Mouse (Mus musculus): ENCODE data around the gene Man1c1. TPM values are rescaled to one million over a fixed set of nuclear protein-coding genes. Genes with fewer than 3 reads are reported as not detected.

Gene Man1c1
- polyA plus RNA-seq, 1 experiment, result 6.9 TPM

DNA sequence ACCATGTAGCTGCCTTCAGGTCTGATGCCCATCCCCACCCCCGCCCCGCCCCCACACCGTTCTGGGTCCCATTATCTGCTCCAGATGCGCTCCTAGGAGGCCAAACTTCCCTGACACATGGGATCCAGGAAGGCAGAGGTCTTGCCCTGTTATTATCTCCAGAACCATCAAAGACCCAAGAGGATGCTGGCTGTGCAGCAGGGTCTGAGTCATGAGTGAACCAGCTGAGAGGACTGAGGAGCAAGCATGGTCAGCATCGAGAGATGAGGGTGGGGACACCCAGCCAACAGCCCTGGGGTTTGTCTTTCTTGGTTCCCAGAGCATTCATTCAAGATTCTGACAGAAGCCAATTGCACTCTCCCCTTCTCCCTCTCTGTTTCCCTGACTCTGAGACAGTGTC, 100.5 kb downstream of the Man1c1 start:
- Histone ChIP-seq H3K27me3 (ENCODE audit: control insufficient read depth, insufficient read depth, low read length) (no peaks in the 10 kb centered on the region), H3K4me3 (ENCODE audit: extremely low read depth, insufficient read depth, insufficient read length) (no peak overlapping the region), H3K4me1 (ENCODE audit: control insufficient read depth, insufficient read depth, insufficient read length) (peaks cover 17% of the 10 kb centered on the region; the same call in 1 of the 2 replicates), H3K27ac (ENCODE audit: insufficient read depth, low read length) (no peak overlapping the region), H3K36me3 (ENCODE audit: control insufficient read depth, insufficient read depth, low read length) (no peaks in the 10 kb centered on the region)
- TF ChIP-seq POLR2A (IDR thresholded peaks at IDR 0.05; ENCODE audit: low read depth, low read length), result no peak
- no peak for TF ChIP-seq CTCF (IDR thresholded peaks at IDR 0.05; ENCODE audit: extremely low read depth, insufficient read depth, insufficient read length, insufficient replicate concordance)
- DNase-seq (ENCODE audit: low read depth in 1 of 2, low spot score in 2 of 2), result no peak
- WGBS, result 78% methylated on average over 5 of the region's 5 CpGs

DNA sequence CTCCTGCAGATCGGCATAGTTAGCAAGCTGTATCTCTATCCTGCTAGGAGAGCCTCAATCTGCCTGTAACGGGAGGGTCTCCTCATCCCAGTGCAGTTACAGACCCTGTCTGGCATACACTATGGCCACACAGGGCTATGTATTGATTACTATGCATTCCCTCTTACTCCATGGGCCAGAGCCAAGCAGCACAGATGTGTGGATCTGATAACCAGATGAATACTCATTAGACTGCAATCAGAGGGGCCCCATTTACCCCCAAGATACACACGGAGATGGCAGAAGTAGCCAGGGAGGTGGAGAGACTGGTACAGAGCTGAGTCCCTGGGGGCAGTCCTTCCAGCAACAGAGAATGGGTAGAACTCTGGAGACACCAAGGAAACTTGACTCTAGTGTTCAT, 101.5 kb downstream of the Man1c1 start:
- H3K36me3 ChIP-seq (ENCODE audit: control insufficient read depth, insufficient read depth, low read length), result no peaks in the 10 kb centered on the region
- 51% methylated on average over 3 of the region's 3 CpGs for WGBS
- H3K27me3 ChIP-seq (ENCODE audit: control insufficient read depth, insufficient read depth, low read length), result no peaks in the 10 kb centered on the region
- no peak for TF ChIP-seq POLR2A (IDR thresholded peaks at IDR 0.05; ENCODE audit: low read depth, low read length)
- TF ChIP-seq CTCF (IDR thresholded peaks at IDR 0.05; ENCODE audit: extremely low read depth, insufficient read depth, insufficient read length, insufficient replicate concordance), result no peak
- H3K27ac ChIP-seq (ENCODE audit: insufficient read depth, low read length), result no peak overlapping the region
- DNase-seq (ENCODE audit: low read depth in 1 of 2, low spot score in 2 of 2), result no peak
- no peak overlapping the region for H3K4me3 ChIP-seq (ENCODE audit: extremely low read depth, insufficient read depth, insufficient read length)
- peaks cover 17% of the 10 kb centered on the region; the same call in 1 of the 2 replicates for H3K4me1 ChIP-seq (ENCODE audit: control insufficient read depth, insufficient read depth, insufficient read length)

DNA sequence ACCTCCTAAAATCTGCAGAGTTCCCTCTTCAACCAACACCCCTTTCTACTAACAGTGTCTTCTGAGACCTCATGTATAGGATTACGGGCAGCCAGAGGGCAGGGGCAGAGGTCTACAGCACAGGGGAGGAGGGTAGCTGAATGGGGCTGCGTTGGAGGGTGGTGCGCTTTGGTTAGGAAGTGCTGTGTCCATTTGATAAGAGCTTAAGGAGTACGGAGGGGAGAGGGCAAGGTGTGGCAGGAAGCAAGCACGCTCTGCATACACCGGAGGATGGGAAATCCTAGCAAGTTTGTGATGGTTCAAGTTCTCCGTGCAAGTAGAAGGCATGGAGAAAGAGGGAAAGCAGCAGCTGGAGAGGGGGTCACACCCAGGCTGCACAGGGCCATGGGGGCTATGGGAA, 102.1 kb downstream of the Man1c1 start:
- H3K4me3 ChIP-seq (ENCODE audit: extremely low read depth, insufficient read depth, insufficient read length), result no peak overlapping the region
- 23% methylated on average over 7 of the region's 7 CpGs for WGBS
- TF ChIP-seq CTCF (IDR thresholded peaks at IDR 0.05; ENCODE audit: extremely low read depth, insufficient read depth, insufficient read length, insufficient replicate concordance) (no peak), POLR2A (IDR thresholded peaks at IDR 0.05; ENCODE audit: low read depth, low read length) (no peak)
- no peaks in the 10 kb centered on the region for H3K27me3 ChIP-seq (ENCODE audit: control insufficient read depth, insufficient read depth, low read length)
- DNase-seq (ENCODE audit: low read depth in 1 of 2, low spot score in 2 of 2), result no peak
- peaks cover 17% of the 10 kb centered on the region; the same call in 1 of the 2 replicates for H3K4me1 ChIP-seq (ENCODE audit: control insufficient read depth, insufficient read depth, insufficient read length)
- no peaks in the 10 kb centered on the region for H3K36me3 ChIP-seq (ENCODE audit: control insufficient read depth, insufficient read depth, low read length)
- H3K27ac ChIP-seq (ENCODE audit: insufficient read depth, low read length), result peak overlapping the region; percentile 34; the same call in 1 of the 2 replicates

DNA sequence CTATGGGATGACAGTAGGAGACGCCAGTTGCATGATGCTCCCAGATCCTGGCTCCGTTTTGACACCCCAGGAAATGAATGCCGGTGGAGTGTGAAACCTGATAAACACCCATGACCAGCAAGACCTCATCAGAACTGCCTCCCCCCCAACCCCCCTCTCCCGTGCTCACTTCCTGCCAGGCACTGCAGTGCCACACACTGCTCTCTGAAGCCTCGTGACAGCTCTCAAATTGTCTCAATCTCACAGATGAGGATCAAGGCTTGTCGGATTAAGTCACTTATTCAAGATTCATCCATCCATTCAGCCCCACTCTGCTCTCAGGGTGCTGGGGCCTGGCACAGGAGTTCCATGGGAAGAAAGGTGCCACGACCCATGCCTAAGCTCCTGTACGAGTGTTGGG, 102.7 kb downstream of the Man1c1 start:
- peaks cover 17% of the 10 kb centered on the region; the same call in 1 of the 2 replicates for H3K4me1 ChIP-seq (ENCODE audit: control insufficient read depth, insufficient read depth, insufficient read length)
- H3K36me3 ChIP-seq (ENCODE audit: control insufficient read depth, insufficient read depth, low read length), result no peaks in the 10 kb centered on the region
- TF ChIP-seq POLR2A (IDR thresholded peaks at IDR 0.05; ENCODE audit: low read depth, low read length), result no peak
- TF ChIP-seq CTCF (IDR thresholded peaks at IDR 0.05; ENCODE audit: extremely low read depth, insufficient read depth, insufficient read length, insufficient replicate concordance), result no peak
- H3K27ac ChIP-seq (ENCODE audit: insufficient read depth, low read length), result peak overlapping the region; percentile 34; the same call in 1 of the 2 replicates
- H3K4me3 ChIP-seq (ENCODE audit: extremely low read depth, insufficient read depth, insufficient read length), result no peak overlapping the region
- peak; percentile 25 to 48 for DNase-seq (ENCODE audit: low read depth in 1 of 2, low spot score in 2 of 2)
- WGBS, result 15% methylated on average over 8 of the region's 8 CpGs
- H3K27me3 ChIP-seq (ENCODE audit: control insufficient read depth, insufficient read depth, low read length), result no peaks in the 10 kb centered on the region

DNA sequence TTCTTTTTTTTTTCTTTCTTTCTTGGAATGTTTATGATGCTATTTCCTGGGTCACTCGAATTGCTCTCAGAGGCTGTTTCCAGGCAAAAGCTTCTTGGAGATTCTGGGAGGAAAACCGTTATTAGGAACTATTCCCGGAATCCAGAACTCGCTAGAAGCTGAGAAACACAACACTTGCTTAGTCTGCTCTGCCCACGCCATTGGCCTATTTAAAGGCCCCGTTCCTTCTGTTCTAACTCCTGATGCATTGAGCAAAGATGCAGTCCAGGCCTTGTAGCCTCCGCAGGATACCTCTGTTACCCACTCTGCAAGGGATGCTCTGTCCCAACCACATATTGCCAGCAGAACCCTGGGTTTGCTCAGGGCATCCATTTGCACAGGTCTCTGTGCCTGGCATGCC, 103.3 kb downstream of the Man1c1 start:
- no peak for TF ChIP-seq CTCF (IDR thresholded peaks at IDR 0.05; ENCODE audit: extremely low read depth, insufficient read depth, insufficient read length, insufficient replicate concordance)
- TF ChIP-seq POLR2A (IDR thresholded peaks at IDR 0.05; ENCODE audit: low read depth, low read length), result no peak
- WGBS, result 84% methylated on average over 7 of the region's 7 CpGs
- no peak overlapping the region for H3K4me3 ChIP-seq (ENCODE audit: extremely low read depth, insufficient read depth, insufficient read length)
- 0 out of 2 replicates have a peak overlapping the region, but pooled peaks have one; percentile 10 for H3K27ac ChIP-seq (ENCODE audit: insufficient read depth, low read length)
- peaks cover 17% of the 10 kb centered on the region; the same call in 1 of the 2 replicates for H3K4me1 ChIP-seq (ENCODE audit: control insufficient read depth, insufficient read depth, insufficient read length)
- no peaks in the 10 kb centered on the region for H3K27me3 ChIP-seq (ENCODE audit: control insufficient read depth, insufficient read depth, low read length)
- DNase-seq (ENCODE audit: low read depth in 1 of 2, low spot score in 2 of 2), result no peak
- no peaks in the 10 kb centered on the region for H3K36me3 ChIP-seq (ENCODE audit: control insufficient read depth, insufficient read depth, low read length)

DNA sequence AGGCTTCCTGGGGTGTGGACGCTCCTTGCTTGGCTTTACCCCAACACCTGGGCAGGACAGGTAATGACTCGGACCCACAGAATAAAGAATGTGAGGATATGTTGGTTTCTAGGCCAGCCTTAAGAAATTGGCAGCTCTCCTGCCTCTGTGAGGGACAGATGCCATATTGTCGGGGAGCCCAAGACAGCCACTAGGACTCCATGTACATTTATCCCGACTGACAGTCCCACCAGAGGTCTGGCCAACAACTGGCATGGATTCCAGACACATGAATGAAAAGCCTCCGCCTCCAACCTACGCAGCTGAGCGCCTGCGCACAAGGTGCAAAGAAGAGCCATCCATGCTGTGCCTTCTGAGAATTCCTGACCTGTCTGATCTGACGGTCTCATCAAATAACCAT, 104.0 kb downstream of the Man1c1 start:
- no peak for TF ChIP-seq CTCF (IDR thresholded peaks at IDR 0.05; ENCODE audit: extremely low read depth, insufficient read depth, insufficient read length, insufficient replicate concordance)
- TF ChIP-seq POLR2A (IDR thresholded peaks at IDR 0.05; ENCODE audit: low read depth, low read length), result no peak
- Histone ChIP-seq H3K36me3 (ENCODE audit: control insufficient read depth, insufficient read depth, low read length) (no peaks in the 10 kb centered on the region), H3K4me3 (ENCODE audit: extremely low read depth, insufficient read depth, insufficient read length) (no peak overlapping the region), H3K4me1 (ENCODE audit: control insufficient read depth, insufficient read depth, insufficient read length) (peaks cover 17% of the 10 kb centered on the region; the same call in 1 of the 2 replicates), H3K27me3 (ENCODE audit: control insufficient read depth, insufficient read depth, low read length) (no peaks in the 10 kb centered on the region), H3K27ac (ENCODE audit: insufficient read depth, low read length) (no peak overlapping the region)
- 95% methylated on average over 9 of the region's 9 CpGs for WGBS
- DNase-seq (ENCODE audit: low read depth in 1 of 2, low spot score in 2 of 2), result no peak

DNA sequence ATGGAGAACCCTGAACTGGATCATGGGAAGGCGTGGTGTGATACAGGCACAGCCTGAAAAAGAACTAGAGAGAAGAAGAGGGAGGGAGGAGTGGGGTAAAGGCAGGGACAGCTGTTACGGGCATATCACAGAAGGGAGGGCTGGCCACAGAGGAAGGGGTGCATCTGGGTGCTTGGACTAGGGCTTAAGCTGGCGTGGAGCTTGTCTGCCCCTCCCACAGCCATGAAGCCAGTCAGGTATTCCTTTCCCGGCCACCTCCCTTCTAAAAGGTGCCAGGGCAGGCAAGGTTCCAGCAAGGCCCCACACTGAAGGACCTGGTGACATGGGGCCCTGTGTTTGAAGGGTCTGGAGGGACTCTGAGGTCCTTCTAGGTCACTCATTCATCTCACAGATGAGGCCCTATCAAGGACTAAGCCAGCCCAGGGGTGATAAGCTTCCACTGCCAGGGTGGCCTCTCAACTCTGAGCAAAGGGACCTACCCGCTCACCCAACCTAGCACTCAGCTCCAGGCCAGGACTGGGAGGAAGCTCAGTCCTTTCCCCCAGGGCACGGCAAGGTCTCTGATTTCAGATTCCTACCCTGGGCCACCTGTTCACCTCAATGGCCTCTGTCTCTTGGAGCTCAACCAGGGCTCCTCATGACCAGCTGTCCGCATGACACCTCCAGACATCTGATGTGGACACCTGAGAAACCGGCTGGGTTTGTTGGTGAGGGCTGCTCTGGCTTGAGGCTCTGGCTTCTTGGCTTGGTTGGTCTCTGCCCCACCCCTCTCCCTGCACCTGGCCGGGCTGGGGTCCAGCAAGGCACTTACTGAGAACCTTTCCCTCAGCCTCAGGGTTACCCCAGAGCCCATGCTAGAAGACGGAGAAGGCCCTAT, 107.0 kb downstream of the Man1c1 start:
- DNase-seq (ENCODE audit: low read depth in 1 of 2, low spot score in 2 of 2), result no peak
- no peaks in the 10 kb centered on the region for H3K27me3 ChIP-seq (ENCODE audit: control insufficient read depth, insufficient read depth, low read length)
- no peak overlapping the region for H3K27ac ChIP-seq (ENCODE audit: insufficient read depth, low read length)
- peaks cover 23% of the 10 kb centered on the region; the same call in 1 of the 2 replicates for H3K4me1 ChIP-seq (ENCODE audit: control insufficient read depth, insufficient read depth, insufficient read length)
- no peaks in the 10 kb centered on the region for H3K36me3 ChIP-seq (ENCODE audit: control insufficient read depth, insufficient read depth, low read length)
- TF ChIP-seq POLR2A (IDR thresholded peaks at IDR 0.05; ENCODE audit: low read depth, low read length), result no peak
- no peak for TF ChIP-seq CTCF (IDR thresholded peaks at IDR 0.05; ENCODE audit: extremely low read depth, insufficient read depth, insufficient read length, insufficient replicate concordance)
- no peak overlapping the region for H3K4me3 ChIP-seq (ENCODE audit: extremely low read depth, insufficient read depth, insufficient read length)
- 89% methylated on average over 10 of the region's 10 CpGs for WGBS

Measured in spleen, adult 2 months (tissue).